Mouse (Mus musculus) ES-E14 (cell line): Measurements from ENCODE around the gene Ubxn10. TPM values are rescaled to one million over a fixed set of nuclear protein-coding genes. Genes with fewer than 3 reads are reported as not detected.

Experiments
- DNase-seq: peaks from one replicate; pipeline ENCODE4 v3.0.0-alpha.2; 2013; ENCODE audit warnings: low read depth, low spot score
- H3K27ac ChIP-seq: 2 replicates; pipeline ENCODE4 v1.5.1; 2012; ENCODE audit warnings: low read depth, mild to moderate bottlenecking, low read length, moderate library complexity, mixed read lengths; ENCODE audit not compliant: poor library complexity, insufficient read depth, severe bottlenecking
- H3K36me3 ChIP-seq: 2 replicates; pipeline ENCODE4 v1.6.1; 2012; ENCODE audit warnings: mild to moderate bottlenecking, low read length, moderate library complexity, mixed read lengths; ENCODE audit not compliant: control insufficient read depth, poor library complexity, insufficient read depth, severe bottlenecking
- H3K4me1 ChIP-seq, 2 experiments: fragments of 150-350 bp in 1 of 2; sonication (generic) in 1 of 2; 2 replicates each; pipeline ENCODE4 v1.6.1; 2012; ENCODE audit warnings: low read length in 2 of 2, mild to moderate bottlenecking in 1 of 2, mixed read lengths in 1 of 2; ENCODE audit not compliant: control insufficient read depth in 2 of 2, insufficient read depth in 2 of 2, poor library complexity in 1 of 2
- H3K4me3 ChIP-seq, 2 experiments: fragments of 150-350 bp in 1 of 2; sonication (generic) in 1 of 2; 2 replicates each; pipeline ENCODE4 v1.5.1; 2012; ENCODE audit warnings: low read length in 2 of 2, low read depth in 1 of 2, mild to moderate bottlenecking in 1 of 2, mixed read lengths in 1 of 2; ENCODE audit not compliant: insufficient read depth in 1 of 2, poor library complexity in 1 of 2, severe bottlenecking in 1 of 2
- H3K9ac ChIP-seq: 2 replicates; pipeline ENCODE4 v1.6.1; 2012; ENCODE audit warnings: low read depth, mild to moderate bottlenecking, low read length, mixed read lengths; ENCODE audit not compliant: poor library complexity, insufficient read depth, severe bottlenecking
- H3K9me3 ChIP-seq: fragments of 150-350 bp; sonication (generic); 2 replicates; pipeline ENCODE4 v1.6.1; 2012; ENCODE audit warnings: low read depth, mild to moderate bottlenecking, low read length; ENCODE audit not compliant: control insufficient read depth, insufficient read depth
- CHD2 ChIP-seq: IDR thresholded peaks from 2 replicates; pipeline ENCODE4 v1.6.1; 2014; ENCODE audit warnings: mild to moderate bottlenecking, low read depth, low read length, inconsistent platforms
- HCFC1 ChIP-seq: IDR thresholded peaks from 2 replicates; pipeline ENCODE4 v1.6.1; 2012; ENCODE audit warnings: low read length, inconsistent platforms, borderline replicate concordance; ENCODE audit not compliant: insufficient read depth
- MAFK ChIP-seq: IDR thresholded peaks from 2 replicates; pipeline ENCODE4 v1.6.1; 2014; ENCODE audit warnings: mild to moderate bottlenecking, low read depth, low read length, inconsistent platforms; ENCODE audit not compliant: insufficient read depth
- ZC3H11A ChIP-seq: IDR thresholded peaks from 2 replicates; pipeline ENCODE4 v1.6.1; 2012; ENCODE audit warnings: low read depth, mild to moderate bottlenecking, inconsistent platforms, low read length, borderline replicate concordance
- ZNF384 ChIP-seq: IDR thresholded peaks from 2 replicates; pipeline ENCODE4 v1.6.1; 2012; ENCODE audit warnings: low read depth, low read length, inconsistent platforms
- in situ Hi-C, 2 experiments: fragments of 600-800 bp; cut with MboI; formaldehyde crosslinking; loops; one replicate each; pipeline ENCODE4 v1.15.1; 2025; ENCODE audit warnings: low sequenced_read_pairs in 2 of 2, inconsistent platforms in 1 of 2; ENCODE audit not compliant: unreplicated experiment in 2 of 2
- total RNA-seq: library from RNA; depleted of rRNA; stranded (reverse); fragments of 300-350 nt; gene quantifications from 2 replicates; pipeline ENCODE4 v1.2.3, GENCODE M21; 2012

The Ubxn10 gene
- total RNA-seq, 1 experiment: 1.1 TPM

DNA sequence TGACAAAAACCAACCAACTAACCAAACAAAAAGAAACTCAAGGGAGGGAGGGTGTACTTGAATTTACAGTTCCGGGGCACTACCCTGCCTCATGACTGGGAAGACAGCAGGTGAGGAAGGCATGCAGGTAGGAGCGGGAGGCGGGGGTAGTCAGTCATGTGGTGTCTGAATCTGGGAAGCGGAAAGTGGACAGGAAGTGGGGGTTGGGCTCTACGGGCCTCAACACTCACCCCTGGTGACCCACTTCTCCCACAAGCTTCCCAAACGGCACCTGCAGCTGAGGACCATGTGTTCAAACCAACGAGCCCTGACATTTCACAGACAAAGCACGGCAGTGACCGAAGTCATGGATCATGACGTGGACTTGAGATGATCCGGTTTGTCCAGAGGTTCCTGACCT lies 24.9 kb downstream of the Ubxn10 start:
- DNase-seq: no peak
- peaks cover 3 to 18% of the 10 kb centered on the region in 2 experiments; a peak in 1 of 4 replicates for H3K4me1 ChIP-seq
- in situ Hi-C loops: no loop called here
- no peaks in the 10 kb centered on the region for H3K9me3 ChIP-seq
- no peak for TF ChIP-seq ZC3H11A
- no peak for TF ChIP-seq MAFK
- TF ChIP-seq ZNF384: no peak
- no peak for TF ChIP-seq HCFC1
- TF ChIP-seq CHD2: no peak
- no peak overlapping the region for H3K27ac ChIP-seq
- H3K4me3 ChIP-seq: no peak overlapping the region
- no peak overlapping the region for H3K9ac ChIP-seq
- H3K36me3 ChIP-seq: no peaks in the 10 kb centered on the region

DNA sequence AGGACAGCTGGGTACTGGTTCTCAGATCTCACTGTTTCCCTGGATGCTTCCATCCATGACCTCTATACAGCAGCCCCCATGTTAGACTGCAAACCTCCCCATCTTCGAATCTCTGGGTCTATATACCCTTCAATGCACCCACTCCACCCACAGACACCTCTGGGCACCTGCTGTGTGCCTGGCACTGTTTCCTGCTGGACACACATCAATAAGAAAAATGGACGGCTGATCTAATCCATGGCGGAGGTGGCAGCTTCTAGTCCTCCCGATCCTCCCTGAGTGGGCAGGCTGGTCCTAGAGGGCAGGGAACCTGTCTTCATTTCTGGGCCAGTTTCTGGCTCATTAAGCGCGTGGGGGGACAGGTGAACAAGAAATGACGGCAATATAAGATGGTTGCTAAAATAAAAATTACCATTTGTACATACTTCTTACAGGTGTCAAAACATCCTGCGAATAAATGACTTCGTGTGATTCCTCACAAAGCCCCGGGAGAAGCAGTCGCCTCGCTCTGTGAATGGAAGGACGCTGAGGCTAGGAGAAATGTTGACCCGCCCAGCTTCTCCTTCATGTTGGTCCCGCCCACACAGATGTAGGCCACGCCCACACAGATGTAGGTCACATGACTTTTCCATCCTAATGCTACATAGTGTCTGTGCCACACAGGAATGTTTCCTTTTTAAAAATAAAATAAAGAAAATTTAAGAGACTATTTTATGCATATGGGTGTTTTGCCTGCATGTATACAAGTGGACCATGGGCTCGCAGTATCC lies 25.7 kb downstream of the Ubxn10 start:
- Histone ChIP-seq H3K36me3 (no peaks in the 10 kb centered on the region), H3K9ac (no peak overlapping the region), H3K9me3 (no peaks in the 10 kb centered on the region), H3K4me1 (peaks cover 3 to 21% of the 10 kb centered on the region in 2 experiments; a peak in 1 of 4 replicates), H3K27ac (no peak overlapping the region), H3K4me3 (no peak overlapping the region)
- no peak for DNase-seq
- in situ Hi-C loops: no loop called here
- TF ChIP-seq ZNF384: no peak
- no peak for TF ChIP-seq MAFK
- TF ChIP-seq CHD2: no peak
- no peak for TF ChIP-seq ZC3H11A
- no peak for TF ChIP-seq HCFC1

DNA sequence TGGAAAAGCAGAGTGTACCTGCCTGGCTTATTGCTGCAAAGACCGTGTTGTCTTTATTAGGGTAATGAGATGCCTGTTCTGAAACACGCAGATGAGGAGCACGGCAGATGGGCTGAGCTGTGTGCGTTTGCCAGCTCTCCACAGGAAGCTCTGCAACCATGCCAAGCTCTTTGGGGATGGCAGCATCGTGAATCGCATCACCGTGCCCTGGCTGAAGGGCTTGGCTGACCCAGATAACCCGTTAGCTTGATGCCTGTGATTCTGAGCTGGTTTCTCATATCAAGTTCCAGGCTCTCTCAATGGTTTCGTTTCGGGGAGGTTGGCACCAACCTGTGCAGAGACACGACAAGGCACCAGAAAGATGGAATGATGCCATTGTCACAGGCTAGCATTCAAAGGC lies 26.3 kb downstream of the Ubxn10 start:
- TF ChIP-seq HCFC1 (no peak), CHD2 (no peak), ZNF384 (no peak), ZC3H11A (no peak), MAFK (no peak)
- in situ Hi-C loops: no loop called here

DNA sequence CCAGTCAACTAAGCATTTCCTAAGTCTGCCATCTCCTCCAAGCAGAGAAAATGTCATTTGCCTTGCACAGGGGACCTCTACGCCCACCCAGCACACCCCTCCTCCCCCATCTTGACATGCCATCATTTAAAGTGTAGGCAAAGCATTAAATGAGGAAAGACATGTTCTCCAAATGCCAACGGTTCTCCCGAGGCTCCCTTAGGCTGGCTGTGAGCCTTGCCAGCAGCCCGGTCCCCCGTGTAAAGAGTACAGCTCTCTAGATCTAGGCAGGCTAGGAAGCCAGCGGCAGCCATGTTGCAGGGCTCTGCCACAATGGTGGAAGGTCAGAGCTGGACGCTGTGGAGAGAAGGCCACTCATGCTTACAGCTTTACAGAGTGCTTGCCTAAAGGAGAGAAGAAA lies 27.0 kb downstream of the Ubxn10 start:
- no peaks in the 10 kb centered on the region for H3K9me3 ChIP-seq
- H3K4me3 ChIP-seq: no peak overlapping the region
- TF ChIP-seq HCFC1 (no peak), MAFK (no peak)
- in situ Hi-C loops: loop anchor here in 1 of 2 experiments (10.0 kb wide), 1 partner anchor 265 kb away; no protein-coding TSS in a partner anchor
- peaks cover 3 to 18% of the 10 kb centered on the region in 2 experiments; a peak in 1 of 4 replicates for H3K4me1 ChIP-seq
- no peak overlapping the region for H3K9ac ChIP-seq
- H3K36me3 ChIP-seq: no peaks in the 10 kb centered on the region
- H3K27ac ChIP-seq: no peak overlapping the region
- no peak for DNase-seq

More for the DNA sequence above, 26.3 kb downstream of the Ubxn10 start:
- Histone ChIP-seq H3K36me3 (no peaks in the 10 kb centered on the region), H3K9ac (no peak overlapping the region), H3K4me3 (no peak overlapping the region), H3K27ac (no peak overlapping the region), H3K4me1 (peaks cover 3 to 21% of the 10 kb centered on the region in 2 experiments; a peak in 1 of 4 replicates), H3K9me3 (no peaks in the 10 kb centered on the region)
- DNase-seq: no peak
